9 mouse cellular contexts compared by ENCODE assay signal in the genomic region with DNA sequence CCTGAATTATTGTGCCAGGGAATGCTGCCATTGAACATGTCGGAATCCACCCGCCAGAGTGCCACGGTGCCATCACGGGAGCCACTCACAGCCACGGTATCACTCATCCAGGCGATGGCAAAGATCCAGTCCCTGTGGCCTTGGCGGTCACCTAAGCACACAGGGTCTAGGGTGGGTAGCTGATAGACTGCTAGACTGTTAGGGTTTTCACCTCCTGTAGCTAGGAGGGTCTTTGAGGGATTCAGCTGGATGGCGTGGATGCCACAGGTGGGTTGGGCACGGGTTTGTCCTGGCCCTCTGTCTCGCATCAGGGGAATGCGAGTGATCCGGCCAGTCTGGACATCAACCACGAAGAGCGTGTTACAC. TPM values are rescaled to one million over a fixed set of nuclear protein-coding genes. Genes with fewer than 3 reads are reported as not detected.
DNase-seq lines count a peak whose midpoint lies in the region; ATAC-seq and TF ChIP-seq lines count a peak whose summit lies in the region.
"Had no signal": no experiment of that assay in that cellular context is flagged by ENCODE, and none has a peak within 500 bp of the region (broad histone marks: within the 10 kb centered on the region; RNA-seq: fewer than 3 reads in every experiment).

No protein-coding gene starts in this region.

- H3K27ac ChIP-seq in gastrocnemius, adult 2 months = no peak overlapping the region
- no peak overlapping the region for H3K27ac ChIP-seq in testis, adult 2 months (ENCODE audit: control insufficient read depth, insufficient read depth, low read depth, low read length)
- H3K27ac ChIP-seq in liver, embryonic 16.5 days (ENCODE audit: low read length) = no peak overlapping the region

- no peak overlapping the region for H3K9ac ChIP-seq in liver, embryonic 16.5 days (ENCODE audit: low read depth, low read length)

- 68% methylated on average over 14 of the region's 14 CpGs for WGBS in liver, embryonic 16.5 days (ENCODE audit: insufficient replicate concordance)

- H3K27me3 ChIP-seq in testis, adult 2 months (ENCODE audit: control insufficient read depth, insufficient read depth, low read length) = no peaks in the 10 kb centered on the region
- H3K27me3 ChIP-seq in liver, embryonic 16.5 days (ENCODE audit: control insufficient read depth, insufficient read depth, low read depth, low read length) = no peaks in the 10 kb centered on the region

- H3K4me3 ChIP-seq in gastrocnemius, adult 2 months = peak overlapping the region; percentile 64
- peak overlapping the region; percentile 7; the same call in 1 of the 2 replicates for H3K4me3 ChIP-seq in testis, adult 2 months (ENCODE audit: control insufficient read depth, low read depth, low read length)
- no peak overlapping the region for H3K4me3 ChIP-seq in liver, embryonic 16.5 days (ENCODE audit: low read depth, low read length)

- H3K4me1 ChIP-seq in testis, adult 2 months (ENCODE audit: control insufficient read depth, insufficient read depth, low read length) = peaks cover 2% of the 10 kb centered on the region; the same call in 1 of the 2 replicates
- no peaks in the 10 kb centered on the region for H3K4me1 ChIP-seq in liver, embryonic 16.5 days (ENCODE audit: control insufficient read depth, low read depth, low read length)

- TF ChIP-seq POLR2A in testis, adult 2 months (IDR thresholded peaks at IDR 0.05; ENCODE audit: control insufficient read depth, low read depth, low read length) = no peak

- peak overlapping the region; percentile 46 for H3K4me2 ChIP-seq in liver, embryonic 16.5 days (ENCODE audit: low read depth, low read length)

- TF ChIP-seq CTCF in gastrocnemius, adult 2 months (IDR thresholded peaks at IDR 0.05) = no peak
- no peak for TF ChIP-seq CTCF in testis, adult 2 months (IDR thresholded peaks at IDR 0.05; ENCODE audit: control insufficient read depth, insufficient read depth, insufficient replicate concordance, low read depth, low read length)

- no peak for DNase-seq in gastrocnemius, adult 2 months
- no peak for DNase-seq in gastrocnemius, postnatal 10 days
- no peak for DNase-seq in testis, postnatal 14 days (ENCODE audit: low spot score)
- DNase-seq in frontal cortex, postnatal 14 days (ENCODE audit: low spot score in 2 of 2) = no peak
- no peak for DNase-seq in urinary bladder, postnatal 4 days (ENCODE audit: low spot score in 2 of 2)

- no peak for ATAC-seq in liver, embryonic 16.5 days (ENCODE audit: low read depth)
- no peak for ATAC-seq in granulocyte monocyte progenitor cell, adult 5-6 weeks (replicated peaks; ENCODE audit: poor library complexity, severe bottlenecking)

- intact Hi-C loops in gastrocnemius, adult 2 months (cut with DNase I) = no loop called here

- H3K9me3 ChIP-seq in liver, embryonic 16.5 days (replicated peaks; ENCODE audit: control insufficient read depth, low read length) = no peaks in the 10 kb centered on the region

- H3K36me3 ChIP-seq in testis, adult 2 months (ENCODE audit: control insufficient read depth, insufficient read depth, low read length) = no peaks in the 10 kb centered on the region
- no peaks in the 10 kb centered on the region for H3K36me3 ChIP-seq in liver, embryonic 16.5 days (ENCODE audit: control insufficient read depth, insufficient read depth)

RNA-seq across cellular contexts. Expression of a gene that starts 0.9 kb away (rescaled TPM):
- not detected for total RNA-seq in gastrocnemius, adult 2 months (2021)
- under 1 TPM; 0.56 to 0.63 TPM for total RNA-seq in gastrocnemius, postnatal 10 days (2021)
- polyA plus RNA-seq in testis, adult 2 months (2012; rRNA removed) = not detected in 2 replicates
- polyA plus RNA-seq in liver, embryonic 16.5 days (2015; fragmentation: Nextera tagmentation; extraction: Ambion mirVana) = 0.09 and 0.14 TPM in 2 replicates
- not detected in 2 replicates for total RNA-seq in granulocyte monocyte progenitor cell, adult 5-6 weeks (2014; fragmentation: Nextera tagmentation)
- not detected in 2 replicates for total RNA-seq in granulocyte monocyte progenitor cell, adult 5-6 weeks (2017)
- total RNA-seq: adrenal gland, adult 18-20 months had no signal
